Mouse (Mus musculus): ENCODE measurements around the gene 3100002H09Rik. TPM values are rescaled to one million over a fixed set of nuclear protein-coding genes. Genes with fewer than 3 reads are reported as not detected.

The 3100002H09Rik gene
- not detected in 2 replicates for polyA plus RNA-seq (2012; rRNA removed)

- WGBS, result 75% methylated on average over 2 of the region's 2 CpGs
- Histone ChIP-seq H3K27ac (ENCODE audit: insufficient read depth, low read length) (no peak within 1 kb of the TSS), H3K4me1 (ENCODE audit: control insufficient read depth, insufficient read depth, insufficient read length) (no peaks in the 10 kb centered on the region), H3K27me3 (ENCODE audit: control insufficient read depth, insufficient read depth, low read length) (no peaks in the 10 kb centered on the region), H3K4me3 (ENCODE audit: extremely low read depth, insufficient read depth, insufficient read length) (no peak within 1 kb of the TSS), H3K36me3 (ENCODE audit: control insufficient read depth, insufficient read depth, low read length) (no peaks in the 10 kb centered on the region)
- no peak for TF ChIP-seq POLR2A (IDR thresholded peaks at IDR 0.05; ENCODE audit: low read depth, low read length)
- no peak for TF ChIP-seq CTCF (IDR thresholded peaks at IDR 0.05; ENCODE audit: extremely low read depth, insufficient read depth, insufficient read length, insufficient replicate concordance)
- no peak for DNase-seq (ENCODE audit: low read depth in 1 of 2, low spot score in 2 of 2)
Observed at GRCm38 (mm10) chr4:124610703-124611102, at the start of gene 3100002H09Rik. Gene 3100002H09Rik, minus strand, starts transcription at chr4:124610803.

GRCm38 (mm10) chr4:124659251-124660217 is 48.9 kb upstream of the 3100002H09Rik start:
- Histone ChIP-seq H3K27ac (ENCODE audit: insufficient read depth, low read length) (no peak overlapping the region), H3K4me3 (ENCODE audit: extremely low read depth, insufficient read depth, insufficient read length) (peak overlapping the region; percentile 12; the same call in 1 of the 2 replicates), H3K4me1 (ENCODE audit: control insufficient read depth, insufficient read depth, insufficient read length) (peaks cover 11% of the 10 kb centered on the region; the same call in 1 of the 2 replicates), H3K36me3 (ENCODE audit: control insufficient read depth, insufficient read depth, low read length) (no peaks in the 10 kb centered on the region), H3K27me3 (ENCODE audit: control insufficient read depth, insufficient read depth, low read length) (peaks cover 33% of the 10 kb centered on the region)
- WGBS, result 5% methylated on average over 68 of the region's 68 CpGs
- TF ChIP-seq CTCF (IDR thresholded peaks at IDR 0.05; ENCODE audit: extremely low read depth, insufficient read depth, insufficient read length, insufficient replicate concordance) (no peak), POLR2A (IDR thresholded peaks at IDR 0.05; ENCODE audit: low read depth, low read length) (no peak)
- DNase-seq (ENCODE audit: low read depth in 1 of 2, low spot score in 2 of 2), result no peak

- no peak overlapping the region for H3K27ac ChIP-seq (ENCODE audit: insufficient read depth, low read length)
- H3K36me3 ChIP-seq (ENCODE audit: control insufficient read depth, insufficient read depth, low read length), result no peaks in the 10 kb centered on the region
- WGBS, result 6% methylated on average over 39 of the region's 39 CpGs
- no peak for DNase-seq (ENCODE audit: low read depth in 1 of 2, low spot score in 2 of 2)
- peaks cover 11% of the 10 kb centered on the region; the same call in 1 of the 2 replicates for H3K4me1 ChIP-seq (ENCODE audit: control insufficient read depth, insufficient read depth, insufficient read length)
- TF ChIP-seq CTCF (IDR thresholded peaks at IDR 0.05; ENCODE audit: extremely low read depth, insufficient read depth, insufficient read length, insufficient replicate concordance) (no peak), POLR2A (IDR thresholded peaks at IDR 0.05; ENCODE audit: low read depth, low read length) (no peak)
- H3K27me3 ChIP-seq (ENCODE audit: control insufficient read depth, insufficient read depth, low read length), result peaks cover 33% of the 10 kb centered on the region
- H3K4me3 ChIP-seq (ENCODE audit: extremely low read depth, insufficient read depth, insufficient read length), result peak overlapping the region; percentile 8; the same call in 1 of the 2 replicates
Observed at GRCm38 (mm10) chr4:124658412-124658851, 47.8 kb upstream of the 3100002H09Rik start.

- TF ChIP-seq POLR2A (IDR thresholded peaks at IDR 0.05; ENCODE audit: low read depth, low read length) (no peak), CTCF (IDR thresholded peaks at IDR 0.05; ENCODE audit: extremely low read depth, insufficient read depth, insufficient read length, insufficient replicate concordance) (no peak)
- Histone ChIP-seq H3K27me3 (ENCODE audit: control insufficient read depth, insufficient read depth, low read length) (peaks cover 33% of the 10 kb centered on the region), H3K4me3 (ENCODE audit: extremely low read depth, insufficient read depth, insufficient read length) (peak overlapping the region; percentile 33; the same call in 1 of the 2 replicates), H3K4me1 (ENCODE audit: control insufficient read depth, insufficient read depth, insufficient read length) (peaks cover 11% of the 10 kb centered on the region; the same call in 1 of the 2 replicates), H3K36me3 (ENCODE audit: control insufficient read depth, insufficient read depth, low read length) (no peaks in the 10 kb centered on the region), H3K27ac (ENCODE audit: insufficient read depth, low read length) (no peak overlapping the region)
- DNase-seq (ENCODE audit: low read depth in 1 of 2, low spot score in 2 of 2), result no peak
- WGBS, result 4% methylated on average over 40 of the region's 61 CpGs
Observed at GRCm38 (mm10) chr4:124657781-124658180, 47.2 kb upstream of the 3100002H09Rik start.

GRCm38 (mm10) chr4:124656854-124657650 is 46.4 kb upstream of the 3100002H09Rik start:
- DNase-seq (ENCODE audit: low read depth in 1 of 2, low spot score in 2 of 2), result peak in 1 of 2 experiments; percentile 32
- no peaks in the 10 kb centered on the region for H3K36me3 ChIP-seq (ENCODE audit: control insufficient read depth, insufficient read depth, low read length)
- H3K27ac ChIP-seq (ENCODE audit: insufficient read depth, low read length), result no peak overlapping the region
- peaks cover 11% of the 10 kb centered on the region; the same call in 1 of the 2 replicates for H3K4me1 ChIP-seq (ENCODE audit: control insufficient read depth, insufficient read depth, insufficient read length)
- TF ChIP-seq CTCF (IDR thresholded peaks at IDR 0.05; ENCODE audit: extremely low read depth, insufficient read depth, insufficient read length, insufficient replicate concordance), result no peak
- TF ChIP-seq POLR2A (IDR thresholded peaks at IDR 0.05; ENCODE audit: low read depth, low read length), result no peak
- WGBS, result 2% methylated on average over 73 of the region's 92 CpGs
- peaks cover 33% of the 10 kb centered on the region for H3K27me3 ChIP-seq (ENCODE audit: control insufficient read depth, insufficient read depth, low read length)
- peak overlapping the region; percentile 51 for H3K4me3 ChIP-seq (ENCODE audit: extremely low read depth, insufficient read depth, insufficient read length)

- Histone ChIP-seq H3K36me3 (ENCODE audit: control insufficient read depth, insufficient read depth, low read length) (no peaks in the 10 kb centered on the region), H3K27me3 (ENCODE audit: control insufficient read depth, insufficient read depth, low read length) (peaks cover 32% of the 10 kb centered on the region), H3K4me3 (ENCODE audit: extremely low read depth, insufficient read depth, insufficient read length) (peak within 1 kb of the TSS; percentile 51), H3K27ac (ENCODE audit: insufficient read depth, low read length) (no peak within 1 kb of the TSS), H3K4me1 (ENCODE audit: control insufficient read depth, insufficient read depth, insufficient read length) (peaks cover 11% of the 10 kb centered on the region; the same call in 1 of the 2 replicates)
- 9% methylated on average over 15 of the region's 15 CpGs for WGBS
- TF ChIP-seq CTCF (IDR thresholded peaks at IDR 0.05; ENCODE audit: extremely low read depth, insufficient read depth, insufficient read length, insufficient replicate concordance) (no peak), POLR2A (IDR thresholded peaks at IDR 0.05; ENCODE audit: low read depth, low read length) (no peak)
- no peak for DNase-seq (ENCODE audit: low read depth in 1 of 2, low spot score in 2 of 2)
Observed at GRCm38 (mm10) chr4:124656518-124656853, 45.9 kb upstream of the 3100002H09Rik start, which contains the start of gene Pou3f1. Gene Pou3f1, plus strand, starts transcription at chr4:124656807.
